Mouse (Mus musculus) layer of hippocampus, postnatal 36 days (tissue): ENCODE measurements around the gene Sag. TPM values are rescaled to one million over a fixed set of nuclear protein-coding genes. Genes with fewer than 3 reads are reported as not detected.

Source experiments
- total RNA-seq, 2 experiments: library from RNA; stranded (reverse); gene quantifications; 2 replicates each; pipeline ENCODE4 v1.2.3; 2021

Gene Sag
- total RNA-seq, 2 experiments from 2014 or later: 2.2 to 3.5 TPM

Other genes starting within 250 kb of the Sag start
- 10 to 100 TPM; 91.3 to 99.4 TPM for gene Ngef, start 229.8 kb upstream of the Sag start, total RNA-seq
- gene Inpp5d, start 183.4 kb upstream of the Sag start, total RNA-seq: 10 to 100 TPM; 14.8 to 20.7 TPM
- gene Atg16l1, start 47.8 kb upstream of the Sag start, total RNA-seq: 10 to 100 TPM; 60.0 to 66.0 TPM
- gene Dgkd, start 49.6 kb downstream of the Sag start, total RNA-seq: 100 to 1,000 TPM; 104 to 118 TPM
- 10 to 100 TPM; 21.4 to 25.6 TPM for gene Usp40, start 204.9 kb downstream of the Sag start, total RNA-seq